Mouse (Mus musculus) olfactory bulb, adult 2 months (tissue): ENCODE measurements around the gene Pi4ka.

Experiments
- CTCF ChIP-seq: fragments of 200-500 bp; IDR thresholded peaks from 2 replicates; pipeline ENCODE4 v1.5.1; 2012; ENCODE audit warnings: low read depth, mild to moderate bottlenecking, low read length, moderate library complexity; ENCODE audit not compliant: insufficient read depth
- POLR2A ChIP-seq: fragments of 200-500 bp; IDR thresholded peaks from 2 replicates; pipeline ENCODE4 v1.6.1; 2012; ENCODE audit warnings: mild to moderate bottlenecking, low read depth, low read length, moderate library complexity; ENCODE audit not compliant: insufficient read depth

- no peak for TF ChIP-seq CTCF
- TF ChIP-seq POLR2A = no peak
Observed at GRCm38 (mm10) chr16:17406512-17407231, 558 bp upstream of the Pi4ka start.
